Comparison of ENCODE assay signal across 9 mouse cellular contexts in genomic region chr7:80325292-80325868, GRCm38 (mm10). TPM values are rescaled to one million over a fixed set of nuclear protein-coding genes. Genes with fewer than 3 reads are reported as not detected.
DNase-seq lines count a peak whose midpoint lies in the region; ATAC-seq and TF ChIP-seq lines count a peak whose summit lies in the region.
"Had no signal": no experiment of that assay in that cellular context is flagged by ENCODE, and none has a peak within 500 bp of the region (broad histone marks: within the 10 kb centered on the region; RNA-seq: fewer than 3 reads in every experiment).

No protein-coding gene starts in this region.

- no peak overlapping the region for H3K4me3 ChIP-seq in hindbrain, embryonic 13.5 days
- H3K4me3 ChIP-seq in hindbrain, embryonic 10.5 days = no peak overlapping the region
- H3K4me3 ChIP-seq in C2C12 (ENCODE audit: insufficient read depth, poor library complexity, severe bottlenecking) (no peak overlapping the region), ES-Bruce4 (ENCODE audit: low read depth, low read length) (peak overlapping the region; percentile 33; the same call in 1 of the 2 replicates)
- no peak overlapping the region for H3K4me3 ChIP-seq in intestine, embryonic 14.5 days (ENCODE audit: low read depth, low read length)

- H3K36me3 ChIP-seq in hindbrain, embryonic 13.5 days = peaks cover 61% of the 10 kb centered on the region
- H3K36me3 ChIP-seq in hindbrain, embryonic 10.5 days = peaks cover 67% of the 10 kb centered on the region
- H3K36me3 ChIP-seq in C2C12 (ENCODE audit: control insufficient read depth, insufficient read depth) (peaks cover 15% of the 10 kb centered on the region), ES-Bruce4 (ENCODE audit: control insufficient read depth, insufficient read depth, low read length, poor library complexity, severe bottlenecking) (no peaks in the 10 kb centered on the region)
- H3K36me3 ChIP-seq in intestine, embryonic 14.5 days (ENCODE audit: control insufficient read depth, insufficient read depth, low read length) = peaks cover 60% of the 10 kb centered on the region

- DNase-seq in hindbrain, embryonic 10.5 days (ENCODE audit: low spot score) = no peak
- DNase-seq in intestine, embryonic 14.5 days (ENCODE audit: low spot score) = no peak
- no peak for DNase-seq in gastrocnemius, adult 18-20 months (ENCODE audit: low spot score)
- no peak for DNase-seq in adrenal gland, postnatal 14 days
- DNase-seq: layer of hippocampus, postnatal 36 days had no signal

- H3K4me2 ChIP-seq in hindbrain, embryonic 13.5 days = no peak overlapping the region
- H3K4me2 ChIP-seq in intestine, embryonic 14.5 days (ENCODE audit: low read length) = no peak overlapping the region

- TF ChIP-seq EP300 in ES-Bruce4 (IDR thresholded peaks at IDR 0.05; ENCODE audit: insufficient read depth, low read depth, low read length) = no peak

- peaks cover 11% of the 10 kb centered on the region for H3K79me2 ChIP-seq in C2C12 (ENCODE audit: control insufficient read depth, insufficient read depth)

- WGBS in hindbrain, embryonic 13.5 days = 97% methylated on average over 16 of the region's 16 CpGs
- 96% methylated on average over 16 of the region's 16 CpGs for WGBS in hindbrain, embryonic 10.5 days
- WGBS in intestine, embryonic 14.5 days = 93% methylated on average over 16 of the region's 16 CpGs

- H3K79me3 ChIP-seq in C2C12 (ENCODE audit: low read depth) = peaks cover 9% of the 10 kb centered on the region

- H3K9ac ChIP-seq in hindbrain, embryonic 13.5 days = peak overlapping the region; percentile 49; the same call in 1 of the 2 replicates
- no peak overlapping the region for H3K9ac ChIP-seq in ES-Bruce4 (ENCODE audit: low read depth, poor library complexity, severe bottlenecking)
- H3K9ac ChIP-seq in intestine, embryonic 14.5 days (ENCODE audit: low read length) = no peak overlapping the region

- no peak overlapping the region for H3ac ChIP-seq in C2C12 (ENCODE audit: control insufficient read depth, insufficient read length, low read depth)

- no peaks in the 10 kb centered on the region for H3K27me3 ChIP-seq in hindbrain, embryonic 13.5 days
- H3K27me3 ChIP-seq in hindbrain, embryonic 10.5 days (ENCODE audit: insufficient read depth, poor library complexity, severe bottlenecking) = no peaks in the 10 kb centered on the region
- H3K27me3 ChIP-seq in C2C12 (ENCODE audit: control insufficient read depth, insufficient read depth, insufficient read length) (no peaks in the 10 kb centered on the region), ES-Bruce4 (ENCODE audit: control insufficient read depth, insufficient read depth, low read length, poor library complexity, severe bottlenecking) (no peaks in the 10 kb centered on the region)
- no peaks in the 10 kb centered on the region for H3K27me3 ChIP-seq in intestine, embryonic 14.5 days (replicated peaks; ENCODE audit: control insufficient read depth, insufficient read depth, low read length)

- peak overlapping the region; percentile 10; the same call in 1 of the 2 replicates for H3K27ac ChIP-seq in hindbrain, embryonic 13.5 days
- no peak overlapping the region for H3K27ac ChIP-seq in hindbrain, embryonic 10.5 days
- no peak overlapping the region for H3K27ac ChIP-seq in ES-Bruce4 (ENCODE audit: insufficient read depth, low read length)
- H3K27ac ChIP-seq in intestine, embryonic 14.5 days (ENCODE audit: low read depth) = peak overlapping the region; percentile 89; the same call in 1 of the 2 replicates

- ATAC-seq in hindbrain, embryonic 13.5 days (ENCODE audit: low FRiP score) = no peak
- no peak for ATAC-seq in intestine, embryonic 14.5 days (replicated peaks; ENCODE audit: low FRiP score, low TSS enrichment, low read depth)
- no peak for ATAC-seq in activated CD4-positive, CD25-positive, alpha-beta regulatory T cell, adult 4 months

- TF ChIP-seq CTCF in C2C12 (IDR thresholded peaks at IDR 0.05; ENCODE audit: control insufficient read depth, insufficient read depth, insufficient read length) = no peak
- no peak for TF ChIP-seq CTCF in ES-Bruce4 (IDR thresholded peaks at IDR 0.05; ENCODE audit: low read depth, low read length)

- peaks cover 23% of the 10 kb centered on the region for H3K4me1 ChIP-seq in hindbrain, embryonic 13.5 days (replicated peaks)
- peaks cover 24% of the 10 kb centered on the region for H3K4me1 ChIP-seq in hindbrain, embryonic 10.5 days (replicated peaks)
- peaks cover 2% of the 10 kb centered on the region for H3K4me1 ChIP-seq in ES-Bruce4 (ENCODE audit: control insufficient read depth, insufficient read depth, low read length)
- 0 out of 2 replicates have a peak, but pooled peaks cover 7% of the 10 kb centered on the region for H3K4me1 ChIP-seq in intestine, embryonic 14.5 days (replicated peaks; ENCODE audit: control insufficient read depth, insufficient read depth, low read length)

- H3K9me3 ChIP-seq in hindbrain, embryonic 13.5 days = no peaks in the 10 kb centered on the region
- no peaks in the 10 kb centered on the region for H3K9me3 ChIP-seq in hindbrain, embryonic 10.5 days
- H3K9me3 ChIP-seq in ES-Bruce4 (replicated peaks; ENCODE audit: control insufficient read depth, insufficient read depth, low read length, poor library complexity, severe bottlenecking) = no peaks in the 10 kb centered on the region
- H3K9me3 ChIP-seq in intestine, embryonic 14.5 days (ENCODE audit: control insufficient read depth, low read length) = no peaks in the 10 kb centered on the region

- no peak for TF ChIP-seq POLR2A in ES-Bruce4 (IDR thresholded peaks at IDR 0.05; ENCODE audit: insufficient read depth, low read length)

TF ChIP-seq in C2C12, 6 proteins besides CTCF, POLR2A, EP300 and RAD21:
- TF ChIP-seq CEBPB (IDR thresholded peaks at IDR 0.05; ENCODE audit: low read depth) (no peak), MYOD1 (IDR thresholded peaks at IDR 0.05; ENCODE audit: control insufficient read depth, insufficient read length, low read depth) (peak; percentile 7)

RNA-seq across cellular contexts. Expression of gene Rccd1, which starts 1.1 kb away (rescaled TPM):
- polyA plus RNA-seq in hindbrain, embryonic 13.5 days (2015; fragmentation: Nextera tagmentation; extraction: Ambion mirVana) = 14.5 and 16.1 TPM in 2 replicates
- 12.2 and 12.9 TPM in 2 replicates for polyA plus RNA-seq in hindbrain, embryonic 10.5 days (2016; fragmentation: Nextera tagmentation; extraction: Ambion mirVana)
- polyA plus RNA-seq in C2C12 (2012; fragmentation: generic; extraction: Trizol) (7.0 TPM), ES-Bruce4 (2011; ENCODE audit: insufficient read depth, insufficient read length, low read depth, missing spikeins) (16.3 and 26.5 TPM in 2 replicates)
- polyA plus RNA-seq in intestine, embryonic 14.5 days (2014; fragmentation: Nextera tagmentation; extraction: Ambion mirVana) = 13.5 and 14.4 TPM in 2 replicates
- 1 to 10 TPM; 4.4 to 4.6 TPM for polyA plus RNA-seq in activated CD4-positive, CD25-positive, alpha-beta regulatory T cell, adult 4 months (2017; shearing (Covaris generic))
- total RNA-seq in gastrocnemius, adult 18-20 months (2021) = 1 to 10 TPM; 6.7 to 7.8 TPM
- total RNA-seq in adrenal gland, postnatal 14 days (2021) = 6.6 and 10.3 TPM in 2 replicates

RNA-seq across cellular contexts. Expression of gene Unc45a, which starts 15.4 kb away (rescaled TPM):
- 55.5 and 61.5 TPM in 2 replicates for polyA plus RNA-seq in hindbrain, embryonic 13.5 days (2015; fragmentation: Nextera tagmentation; extraction: Ambion mirVana)
- 46.2 and 54.6 TPM in 2 replicates for polyA plus RNA-seq in hindbrain, embryonic 10.5 days (2016; fragmentation: Nextera tagmentation; extraction: Ambion mirVana)
- polyA plus RNA-seq in C2C12 (2012; fragmentation: generic; extraction: Trizol) (46.9 TPM), ES-Bruce4 (2011; ENCODE audit: insufficient read depth, insufficient read length, low read depth, missing spikeins) (24.0 and 25.3 TPM in 2 replicates)
- 29.9 and 34.2 TPM in 2 replicates for polyA plus RNA-seq in intestine, embryonic 14.5 days (2014; fragmentation: Nextera tagmentation; extraction: Ambion mirVana)
- polyA plus RNA-seq in activated CD4-positive, CD25-positive, alpha-beta regulatory T cell, adult 4 months (2017; shearing (Covaris generic)) = 10 to 100 TPM; 31.9 to 45.2 TPM
- total RNA-seq in gastrocnemius, adult 18-20 months (2021) = 10 to 100 TPM in 1 of 2 experiments, 1 to 10 TPM in 1; 9.9 to 10.1 TPM
- total RNA-seq in adrenal gland, postnatal 14 days (2021) = 52.5 and 59.0 TPM in 2 replicates

RNA-seq across cellular contexts. Expression of gene Hddc3, which starts 17.5 kb away (rescaled TPM):
- polyA plus RNA-seq in hindbrain, embryonic 13.5 days (2015; fragmentation: Nextera tagmentation; extraction: Ambion mirVana) = 19.6 and 21.4 TPM in 2 replicates
- polyA plus RNA-seq in hindbrain, embryonic 10.5 days (2016; fragmentation: Nextera tagmentation; extraction: Ambion mirVana) = 19.6 and 26.3 TPM in 2 replicates
- polyA plus RNA-seq in C2C12 (2012; fragmentation: generic; extraction: Trizol) (55.9 TPM), ES-Bruce4 (2011; ENCODE audit: insufficient read depth, insufficient read length, low read depth, missing spikeins) (9.7 and 12.8 TPM in 2 replicates)
- polyA plus RNA-seq in intestine, embryonic 14.5 days (2014; fragmentation: Nextera tagmentation; extraction: Ambion mirVana) = 19.8 and 19.9 TPM in 2 replicates
- polyA plus RNA-seq in activated CD4-positive, CD25-positive, alpha-beta regulatory T cell, adult 4 months (2017; shearing (Covaris generic)) = 1 to 10 TPM; 8.6 to 9.0 TPM
- total RNA-seq in gastrocnemius, adult 18-20 months (2021) = 10 to 100 TPM; 28.8 to 31.7 TPM
- 35.1 and 44.2 TPM in 2 replicates for total RNA-seq in adrenal gland, postnatal 14 days (2021)

RNA-seq across cellular contexts. Expression of gene Prc1, which starts 31.1 kb away (rescaled TPM):
- polyA plus RNA-seq in hindbrain, embryonic 13.5 days (2015; fragmentation: Nextera tagmentation; extraction: Ambion mirVana) = 43.5 and 46.8 TPM in 2 replicates
- polyA plus RNA-seq in hindbrain, embryonic 10.5 days (2016; fragmentation: Nextera tagmentation; extraction: Ambion mirVana) = 175 and 232 TPM in 2 replicates
- polyA plus RNA-seq in C2C12 (2012; fragmentation: generic; extraction: Trizol) (55.1 TPM), ES-Bruce4 (2011; ENCODE audit: insufficient read depth, insufficient read length, low read depth, missing spikeins) (246 and 258 TPM in 2 replicates)
- 149 and 157 TPM in 2 replicates for polyA plus RNA-seq in intestine, embryonic 14.5 days (2014; fragmentation: Nextera tagmentation; extraction: Ambion mirVana)
- polyA plus RNA-seq in activated CD4-positive, CD25-positive, alpha-beta regulatory T cell, adult 4 months (2017; shearing (Covaris generic)) = 10 to 100 TPM; 49.3 to 56.0 TPM
- under 1 TPM in 1 of 2 experiments, not detected in 1; 0.19 TPM for total RNA-seq in gastrocnemius, adult 18-20 months (2021)
- total RNA-seq in adrenal gland, postnatal 14 days (2021) = 31.8 and 32.4 TPM in 2 replicates

RNA-seq across cellular contexts. Expression of gene Man2a2, which starts 45.8 kb away (rescaled TPM):
- 20.8 and 23.4 TPM in 2 replicates for polyA plus RNA-seq in hindbrain, embryonic 13.5 days (2015; fragmentation: Nextera tagmentation; extraction: Ambion mirVana)
- polyA plus RNA-seq in hindbrain, embryonic 10.5 days (2016; fragmentation: Nextera tagmentation; extraction: Ambion mirVana) = 17.7 TPM in 2 replicates
- polyA plus RNA-seq in C2C12 (2012; fragmentation: generic; extraction: Trizol) = 21.5 TPM
- 16.1 and 18.1 TPM in 2 replicates for polyA plus RNA-seq in ES-Bruce4 (2011; ENCODE audit: insufficient read depth, insufficient read length, low read depth, missing spikeins)
- 17.4 and 18.8 TPM in 2 replicates for polyA plus RNA-seq in intestine, embryonic 14.5 days (2014; fragmentation: Nextera tagmentation; extraction: Ambion mirVana)
- polyA plus RNA-seq in activated CD4-positive, CD25-positive, alpha-beta regulatory T cell, adult 4 months (2017; shearing (Covaris generic)) = 10 to 100 TPM; 15.8 to 21.8 TPM
- 100 to 1,000 TPM; 132 to 136 TPM for total RNA-seq in gastrocnemius, adult 18-20 months (2021)
- 61.4 and 82.8 TPM in 2 replicates for total RNA-seq in adrenal gland, postnatal 14 days (2021)

Comparison
In these comparisons a context has a peak if more than half of its experiments do, and no peak if none do; other contexts are left out.
1. H3K27ac ChIP-seq: peak in hindbrain, embryonic 13.5 days (single experiment) and intestine, embryonic 14.5 days (single experiment); none in hindbrain, embryonic 10.5 days (single experiment) and ES-Bruce4 (single experiment).